Mouse (Mus musculus): ENCODE measurements at regions not wholly inside any gene's neighbourhood (a gene's known extent, or its start where the extent isn't known, plus 50 kb on each side); places are given as distances from the start of the nearest gene placed in this dataset.

DNA sequence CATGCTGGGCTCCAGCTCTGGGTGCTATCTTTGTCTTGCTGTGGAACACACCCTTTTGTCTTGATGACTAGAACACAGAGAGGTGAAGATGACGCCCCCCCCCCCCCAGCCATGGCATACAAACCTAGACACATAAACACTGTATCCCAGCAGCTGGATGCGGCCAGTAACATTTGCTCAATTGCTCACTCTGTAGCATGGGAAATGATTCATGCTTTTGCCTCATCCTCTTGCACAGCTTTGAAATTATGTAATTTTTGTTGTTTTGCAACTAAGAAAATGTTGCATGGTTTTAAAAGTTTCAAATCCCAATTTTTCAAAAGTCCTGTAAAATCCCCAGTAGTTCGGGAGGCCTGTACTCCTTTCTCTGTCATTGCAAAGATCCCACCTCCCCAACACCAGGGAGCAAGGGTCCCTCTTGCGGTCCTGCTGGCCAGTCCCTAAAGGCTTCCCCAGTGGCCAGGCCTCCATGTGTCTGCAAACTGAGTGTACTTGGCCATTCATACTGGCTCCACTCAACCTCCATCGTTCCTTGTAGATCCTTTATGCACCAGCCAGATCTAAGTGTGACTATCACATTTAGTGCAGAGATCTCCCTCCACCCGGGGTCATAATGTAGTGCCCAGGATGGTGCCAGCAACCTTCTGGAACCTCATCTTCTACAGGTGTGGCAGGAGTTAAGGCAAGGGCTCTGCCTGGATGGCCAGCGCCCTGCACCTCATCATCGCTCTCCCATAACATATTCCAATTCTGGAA is 123.3 kb upstream of the Spdye4c start:
- 90% methylated on average over 8 of the region's 8 CpGs for WGBS
- Histone ChIP-seq H3K9ac (no peak overlapping the region), H3K27me3 (replicated peaks) (no peaks in the 10 kb centered on the region), H3K4me3 (no peak overlapping the region), H3K36me3 (no peaks in the 10 kb centered on the region), H3K9me3 (no peaks in the 10 kb centered on the region), H3K27ac (no peak overlapping the region), H3K4me2 (replicated peaks) (no peak overlapping the region), H3K4me1 (peaks cover 13% of the 10 kb centered on the region; the same call in 1 of the 2 replicates)
- no peak for ATAC-seq (ENCODE audit: low FRiP score, low read depth)

- Histone ChIP-seq H3K4me1 (peaks cover 16% of the 10 kb centered on the region), H3K27ac (no peak overlapping the region), H3K36me3 (no peaks in the 10 kb centered on the region), H3K9me3 (no peaks in the 10 kb centered on the region), H3K4me3 (no peak overlapping the region), H3K27me3 (replicated peaks) (no peaks in the 10 kb centered on the region), H3K9ac (no peak overlapping the region), H3K4me2 (replicated peaks) (no peak overlapping the region)
- 63% methylated on average over 2 of the region's 2 CpGs for WGBS
- no peak for ATAC-seq (ENCODE audit: low FRiP score, low read depth)
Measured at GRCm38 (mm10) chr2:128468323-128468722, 122.7 kb upstream of the Spdye4c start.

GRCm38 (mm10) chr2:128470351-128470750 is 120.7 kb upstream of the Spdye4c start:
- Histone ChIP-seq H3K9me3 (no peaks in the 10 kb centered on the region), H3K27ac (no peak overlapping the region), H3K9ac (no peak overlapping the region), H3K27me3 (replicated peaks) (no peaks in the 10 kb centered on the region), H3K4me1 (peaks cover 18% of the 10 kb centered on the region), H3K4me3 (no peak overlapping the region), H3K36me3 (no peaks in the 10 kb centered on the region), H3K4me2 (replicated peaks) (no peak overlapping the region)
- 56% methylated on average over 5 of the region's 5 CpGs for whole genome bisulfite sequencing
- no peak for ATAC-seq (ENCODE audit: low FRiP score, low read depth)

DNA sequence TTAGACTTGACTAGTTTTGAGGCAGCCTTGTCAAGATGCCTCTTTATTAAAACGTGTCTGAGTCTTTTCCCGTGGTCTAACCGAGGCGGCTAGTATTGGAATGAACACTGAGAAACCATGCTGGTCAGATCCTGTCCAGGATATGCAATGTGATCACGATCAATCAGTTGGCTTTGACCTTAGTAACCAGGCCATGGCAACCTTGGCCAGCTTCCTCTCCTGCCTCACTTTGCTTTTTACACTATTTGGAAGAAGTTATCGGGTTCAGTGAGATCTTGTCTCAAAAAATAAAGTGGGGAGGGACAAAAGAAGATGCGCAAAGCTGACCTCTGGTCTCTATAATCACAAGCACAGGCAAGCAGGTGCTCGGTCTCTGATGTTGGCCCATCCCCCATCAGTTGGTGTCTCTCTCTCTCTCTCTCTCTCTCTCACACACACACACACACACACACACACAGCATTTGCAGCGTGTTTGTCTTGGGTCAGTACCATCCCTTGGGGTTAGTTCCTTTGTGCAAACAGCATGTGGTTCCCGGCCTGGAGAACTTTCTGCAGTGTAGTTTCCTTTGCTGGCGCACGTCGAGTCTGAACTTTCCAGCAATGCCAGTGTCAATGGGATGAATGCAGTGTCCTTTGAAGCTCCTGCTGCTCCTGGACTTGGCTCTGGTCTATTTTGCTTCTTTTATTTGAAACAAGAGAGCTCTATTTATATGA is 117.6 kb upstream of the Spdye4c start:
- H3K4me1 ChIP-seq, result peaks cover 17% of the 10 kb centered on the region
- no peaks in the 10 kb centered on the region for H3K9me3 ChIP-seq
- no peak overlapping the region for H3K4me2 ChIP-seq (replicated peaks)
- H3K27ac ChIP-seq, result no peak overlapping the region
- H3K36me3 ChIP-seq, result no peaks in the 10 kb centered on the region
- no peaks in the 10 kb centered on the region for H3K27me3 ChIP-seq (replicated peaks)
- no peak overlapping the region for H3K4me3 ChIP-seq
- no peak overlapping the region for H3K9ac ChIP-seq
- no peak for ATAC-seq (ENCODE audit: low FRiP score, low read depth)
- WGBS, result 79% methylated on average over 13 of the region's 13 CpGs

GRCm38 (mm10) chr2:128473997-128474396 is 117.0 kb upstream of the Spdye4c start:
- Histone ChIP-seq H3K27me3 (replicated peaks) (no peaks in the 10 kb centered on the region), H3K4me2 (replicated peaks) (no peak overlapping the region), H3K9me3 (no peaks in the 10 kb centered on the region), H3K4me1 (peaks cover 12% of the 10 kb centered on the region), H3K9ac (no peak overlapping the region), H3K4me3 (no peak overlapping the region), H3K27ac (no peak overlapping the region), H3K36me3 (no peaks in the 10 kb centered on the region)
- WGBS, result 86% methylated on average over 7 of the region's 7 CpGs
- ATAC-seq (ENCODE audit: low FRiP score, low read depth), result no peak

GRCm38 (mm10) chr2:128477242-128477641 is 113.8 kb upstream of the Spdye4c start:
- no peak for ATAC-seq (ENCODE audit: low FRiP score, low read depth)

DNA sequence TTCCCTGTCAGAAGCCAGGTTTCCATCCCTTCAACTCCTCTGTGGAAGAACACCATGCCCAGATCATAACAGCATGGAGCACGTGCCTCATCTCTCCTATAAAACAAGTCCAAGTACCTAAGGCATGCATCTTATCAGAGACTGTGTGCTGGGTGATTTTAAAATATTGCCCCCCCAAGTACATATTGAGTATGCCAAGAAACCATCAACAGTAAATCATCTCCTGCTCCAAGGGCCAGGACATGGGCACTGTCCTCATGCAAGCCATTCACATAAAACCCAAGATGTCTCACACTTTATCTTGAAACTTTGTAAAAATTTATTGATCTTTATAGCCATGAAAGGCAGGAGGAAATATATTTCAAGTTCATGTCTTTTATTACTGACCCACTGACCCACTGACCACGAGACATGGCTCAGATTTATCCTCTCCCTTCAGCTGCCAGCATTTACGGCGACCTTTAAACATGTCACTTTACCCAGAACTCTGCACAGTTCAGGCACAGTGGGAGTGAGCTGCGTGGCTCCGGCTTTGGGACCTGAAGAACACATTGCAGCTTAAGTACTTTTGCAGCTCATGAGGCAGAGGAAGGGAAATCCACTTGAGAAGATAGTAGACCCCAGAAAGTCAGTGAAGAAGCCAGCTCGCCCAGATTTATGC is 99.7 kb upstream of the Spdye4c start:
- no peak overlapping the region for H3K9ac ChIP-seq
- ATAC-seq (ENCODE audit: low FRiP score, low read depth), result no peak
- H3K4me3 ChIP-seq, result no peak overlapping the region
- no peaks in the 10 kb centered on the region for H3K9me3 ChIP-seq
- H3K36me3 ChIP-seq, result no peaks in the 10 kb centered on the region
- H3K4me2 ChIP-seq (replicated peaks), result no peak overlapping the region
- WGBS, result 70% methylated on average over 7 of the region's 7 CpGs
- H3K27ac ChIP-seq, result no peak overlapping the region
- no peaks in the 10 kb centered on the region for H3K4me1 ChIP-seq
- no peaks in the 10 kb centered on the region for H3K27me3 ChIP-seq (replicated peaks)

More at GRCm38 (mm10) chr2:128477242-128477641, 113.8 kb upstream of the Spdye4c start:
- 74% methylated on average over 2 of the region's 2 CpGs for WGBS
- H3K4me3 ChIP-seq, result no peak overlapping the region
- H3K27ac ChIP-seq, result no peak overlapping the region
- no peaks in the 10 kb centered on the region for H3K36me3 ChIP-seq
- H3K4me2 ChIP-seq (replicated peaks), result no peak overlapping the region
- H3K9ac ChIP-seq, result no peak overlapping the region
- H3K4me1 ChIP-seq, result peaks cover 10% of the 10 kb centered on the region
- H3K9me3 ChIP-seq, result no peaks in the 10 kb centered on the region
- no peaks in the 10 kb centered on the region for H3K27me3 ChIP-seq (replicated peaks)

DNA sequence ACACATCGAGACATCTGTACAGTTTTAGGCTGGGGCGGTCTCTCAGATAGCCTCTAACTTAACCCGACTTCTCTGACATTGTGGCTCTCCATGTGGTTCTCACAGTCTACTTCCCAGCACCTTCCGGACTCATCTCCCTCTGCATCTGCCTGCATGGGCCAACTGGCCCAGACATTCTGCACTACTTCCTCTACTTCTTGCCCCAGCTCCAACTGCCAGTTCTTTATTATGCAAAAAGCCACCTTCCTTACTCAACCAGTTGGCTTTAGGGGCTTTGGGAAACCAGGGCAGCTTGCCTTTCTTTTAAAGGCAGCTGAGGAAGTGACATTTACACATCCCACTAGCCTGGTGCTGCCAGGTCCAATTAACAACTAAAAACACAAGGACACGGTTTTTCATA is 97.1 kb upstream of the Spdye4c start:
- no peak overlapping the region for H3K4me3 ChIP-seq
- no peak for ATAC-seq (ENCODE audit: low FRiP score, low read depth)
- H3K4me2 ChIP-seq (replicated peaks), result no peak overlapping the region
- no peaks in the 10 kb centered on the region for H3K27me3 ChIP-seq (replicated peaks)
- WGBS, result 87% methylated on average over 5 of the region's 5 CpGs
- H3K36me3 ChIP-seq, result no peaks in the 10 kb centered on the region
- no peak overlapping the region for H3K27ac ChIP-seq
- H3K4me1 ChIP-seq, result no peaks in the 10 kb centered on the region
- H3K9ac ChIP-seq, result no peak overlapping the region
- H3K9me3 ChIP-seq, result no peaks in the 10 kb centered on the region

DNA sequence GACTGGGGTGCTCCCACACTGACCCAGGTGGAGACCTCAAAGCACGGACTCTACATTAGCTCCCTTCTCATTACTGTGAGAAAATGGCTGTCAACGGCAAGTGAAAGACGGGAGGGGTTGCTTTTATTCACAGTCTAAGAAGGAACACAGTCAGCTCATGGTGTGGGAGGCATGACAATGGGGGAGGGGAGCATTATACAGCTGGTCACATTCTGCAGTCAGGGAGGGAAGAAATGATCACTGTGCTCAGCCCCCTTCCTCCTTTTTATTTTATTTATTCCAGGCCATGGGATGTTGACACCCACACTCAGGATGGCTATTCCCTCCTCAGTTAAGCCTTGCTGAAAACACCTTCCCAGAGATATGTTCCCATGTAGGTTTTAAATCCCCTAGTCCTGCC is 93.1 kb upstream of the Spdye4c start:
- no peak for ATAC-seq (ENCODE audit: low FRiP score, low read depth)
- 54% methylated on average over 3 of the region's 3 CpGs for WGBS
- H3K9ac ChIP-seq, result no peak overlapping the region

DNA sequence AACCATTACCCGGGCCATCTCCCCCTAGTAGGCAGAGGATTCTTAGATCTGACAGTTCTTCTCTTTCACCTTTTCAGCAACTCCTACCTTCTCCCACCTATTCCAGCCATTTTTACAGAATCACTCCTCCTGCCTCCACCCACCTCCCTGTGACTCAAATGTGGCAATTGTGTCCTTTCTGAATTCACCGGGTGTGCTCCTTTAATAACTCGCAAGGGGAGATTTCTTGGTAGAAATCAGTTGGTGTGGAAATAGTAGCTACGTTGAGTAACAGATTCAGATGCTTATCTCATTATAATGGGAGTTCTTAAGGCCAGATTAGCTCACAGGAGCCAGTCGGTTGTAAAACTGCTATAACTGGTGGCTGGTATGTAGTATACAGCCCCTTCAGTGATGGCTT is 92.4 kb upstream of the Spdye4c start:
- WGBS, result 80% methylated on average over 5 of the region's 5 CpGs
- Histone ChIP-seq H3K9me3 (no peaks in the 10 kb centered on the region; the same call in 1 of the 2 replicates), H3K9ac (no peak overlapping the region), H3K4me3 (no peak overlapping the region), H3K4me1 (no peaks in the 10 kb centered on the region), H3K27ac (no peak overlapping the region), H3K27me3 (replicated peaks) (no peaks in the 10 kb centered on the region), H3K36me3 (no peaks in the 10 kb centered on the region), H3K4me2 (replicated peaks) (no peak overlapping the region)
- no peak for ATAC-seq (ENCODE audit: low FRiP score, low read depth)

More for the DNA sequence above, 93.1 kb upstream of the Spdye4c start:
- Histone ChIP-seq H3K4me2 (replicated peaks) (no peak overlapping the region), H3K27me3 (replicated peaks) (no peaks in the 10 kb centered on the region), H3K36me3 (no peaks in the 10 kb centered on the region), H3K4me3 (no peak overlapping the region), H3K9me3 (no peaks in the 10 kb centered on the region; the same call in 1 of the 2 replicates), H3K27ac (no peak overlapping the region), H3K4me1 (no peaks in the 10 kb centered on the region)

- Histone ChIP-seq H3K4me2 (replicated peaks) (no peak overlapping the region), H3K27me3 (replicated peaks) (no peaks in the 10 kb centered on the region), H3K4me1 (no peaks in the 10 kb centered on the region), H3K4me3 (no peak overlapping the region), H3K9ac (no peak overlapping the region), H3K27ac (no peak overlapping the region), H3K9me3 (no peaks in the 10 kb centered on the region; the same call in 1 of the 2 replicates), H3K36me3 (no peaks in the 10 kb centered on the region)
- 87% methylated on average over 14 of the region's 14 CpGs for WGBS
- no peak for ATAC-seq (ENCODE audit: low FRiP score, low read depth)
Measured at GRCm38 (mm10) chr2:128499575-128500184, 91.3 kb upstream of the Spdye4c start.

DNA sequence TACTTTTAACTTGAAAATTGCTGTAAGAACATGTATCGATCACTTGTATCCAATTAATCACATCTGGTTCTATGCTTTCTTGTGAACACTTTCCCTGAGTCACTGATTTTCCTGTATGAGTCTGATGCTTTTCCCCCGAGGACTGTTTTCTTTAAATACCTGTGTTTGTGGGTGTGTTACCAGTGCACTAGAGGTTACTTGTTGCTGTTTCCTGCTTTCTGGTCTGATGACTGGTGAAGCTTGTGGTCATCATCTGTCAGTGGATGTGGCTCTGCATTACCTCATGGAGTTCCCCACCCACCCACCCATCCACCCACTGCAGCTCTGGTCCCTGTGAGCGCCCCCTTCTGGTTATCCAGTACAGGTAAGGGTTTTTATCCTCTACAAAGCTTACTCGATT is 88.3 kb upstream of the Spdye4c start:
- Histone ChIP-seq H3K27ac (no peak overlapping the region), H3K9me3 (no peaks in the 10 kb centered on the region; the same call in 1 of the 2 replicates), H3K4me3 (no peak overlapping the region), H3K4me2 (replicated peaks) (no peak overlapping the region), H3K27me3 (replicated peaks) (no peaks in the 10 kb centered on the region), H3K4me1 (no peaks in the 10 kb centered on the region), H3K36me3 (no peaks in the 10 kb centered on the region), H3K9ac (no peak overlapping the region)
- ATAC-seq (ENCODE audit: low FRiP score, low read depth), result no peak
- WGBS, result 83% methylated on average over 4 of the region's 4 CpGs
